Mouse (Mus musculus) intestine, embryonic 15.5 days (tissue): Measurements from ENCODE around the gene Itgb2. TPM values are rescaled to one million over a fixed set of nuclear protein-coding genes. Genes with fewer than 3 reads are reported as not detected.

Source experiments
- ATAC-seq: fragments of 200-750 bp; cut with Nextera tagmentation; 2 replicates; pipeline ENCODE4 v1.8.0; 2017; ENCODE audit warnings: moderate TSS enrichment, moderate library complexity
- H3K27ac ChIP-seq: fragments of 300-500 bp; sonication (generic); 2 replicates; pipeline ENCODE4 v1.5.1; 2015; ENCODE audit warnings: mild to moderate bottlenecking, inconsistent platforms
- H3K27me3 ChIP-seq: fragments of 300-500 bp; sonication (generic); replicated peaks from 2 replicates; pipeline ENCODE4 v1.6.1; 2015; ENCODE audit warnings: inconsistent platforms
- H3K36me3 ChIP-seq: fragments of 300-500 bp; sonication (generic); 2 replicates; pipeline ENCODE4 v1.6.1; 2015; ENCODE audit warnings: inconsistent platforms
- H3K4me1 ChIP-seq: fragments of 300-500 bp; sonication (generic); replicated peaks from 2 replicates; pipeline ENCODE4 v1.6.1; 2015; ENCODE audit warnings: inconsistent platforms
- H3K4me2 ChIP-seq: fragments of 300-500 bp; sonication (generic); replicated peaks from 2 replicates; pipeline ENCODE4 v1.6.1; 2015; ENCODE audit warnings: mild to moderate bottlenecking, inconsistent platforms
- H3K4me3 ChIP-seq: fragments of 300-500 bp; sonication (generic); replicated peaks from 2 replicates; pipeline ENCODE4 v1.5.1; 2015; ENCODE audit warnings: inconsistent platforms
- H3K9ac ChIP-seq: fragments of 300-500 bp; sonication (generic); 2 replicates; pipeline ENCODE4 v1.6.1; 2015; ENCODE audit warnings: inconsistent platforms
- H3K9me3 ChIP-seq: fragments of 300-500 bp; sonication (generic); 2 replicates; pipeline ENCODE4 v1.6.1; 2016; ENCODE audit warnings: inconsistent platforms
- WGBS: fragments of 180-500 bp; shearing (Covaris S2); methylation state at CpG from one replicate; pipeline ENCODE4 v1.1.7; 2015; 5-methylcytosine and 5-hydroxymethylcytosine counted together
- polyA plus RNA-seq: library from polyadenylated mRNA; unstranded; fragments of >200 nt; fragmentation: Nextera tagmentation; extraction: Ambion mirVana; gene quantifications from 2 replicates; pipeline ENCODE4 v1.2.1, GENCODE M21; 2015

Gene Itgb2
- polyA plus RNA-seq, 1 experiment from 2014 or later, result 3.7 TPM

- Histone ChIP-seq H3K4me1 (peaks cover 11% of the 10 kb centered on the region; the same call in 1 of the 2 replicates), H3K9me3 (no peaks in the 10 kb centered on the region), H3K4me2 (no peak overlapping the region), H3K4me3 (no peak overlapping the region), H3K27me3 (no peaks in the 10 kb centered on the region), H3K27ac (no peak overlapping the region), H3K36me3 (no peaks in the 10 kb centered on the region), H3K9ac (no peak overlapping the region)
- 82% methylated on average over 5 of the region's 5 CpGs for WGBS
- no peak for ATAC-seq
These were observed 9.6 kb upstream of the Itgb2 start for GRCm38 (mm10) chr10:77520497-77520896.

GRCm38 (mm10) chr10:77522021-77522731 lies 7.9 kb upstream of the Itgb2 start:
- Histone ChIP-seq H3K36me3 (no peaks in the 10 kb centered on the region), H3K9me3 (no peaks in the 10 kb centered on the region), H3K27ac (no peak overlapping the region), H3K4me1 (0 out of 2 replicates have a peak, but pooled peaks cover 2% of the 10 kb centered on the region), H3K4me3 (peak overlapping the region; percentile 17; the same call in 1 of the 2 replicates), H3K4me2 (peak overlapping the region; percentile 53), H3K27me3 (no peaks in the 10 kb centered on the region), H3K9ac (peak overlapping the region; percentile 24; the same call in 1 of the 2 replicates)
- 15% methylated on average over 18 of the region's 18 CpGs for WGBS
- 0 out of 2 replicates have a peak, but pooled peaks have one; percentile 34 for ATAC-seq

- peak overlapping the region; percentile 24; the same call in 1 of the 2 replicates for H3K9ac ChIP-seq
These were observed 7.3 kb upstream of the Itgb2 start for GRCm38 (mm10) chr10:77522746-77523145.

GRCm38 (mm10) chr10:77523321-77523720 lies 6.7 kb upstream of the Itgb2 start:
- no peak overlapping the region for H3K4me3 ChIP-seq
- no peak for ATAC-seq
- no peaks in the 10 kb centered on the region for H3K36me3 ChIP-seq
- H3K27ac ChIP-seq, result no peak overlapping the region
- no peak overlapping the region for H3K9ac ChIP-seq
- H3K27me3 ChIP-seq, result no peaks in the 10 kb centered on the region
- 69% methylated on average over 7 of the region's 7 CpGs for whole genome bisulfite sequencing
- H3K4me1 ChIP-seq, result 0 out of 2 replicates have a peak, but pooled peaks cover 2% of the 10 kb centered on the region
- H3K4me2 ChIP-seq, result no peak overlapping the region
- no peaks in the 10 kb centered on the region for H3K9me3 ChIP-seq

More at GRCm38 (mm10) chr10:77522746-77523145, 7.3 kb upstream of the Itgb2 start:
- ATAC-seq, result no peak
- Histone ChIP-seq H3K9me3 (no peaks in the 10 kb centered on the region), H3K27ac (no peak overlapping the region), H3K27me3 (no peaks in the 10 kb centered on the region), H3K4me3 (peak overlapping the region; percentile 17; the same call in 1 of the 2 replicates), H3K36me3 (no peaks in the 10 kb centered on the region), H3K4me2 (peak overlapping the region; percentile 53), H3K4me1 (0 out of 2 replicates have a peak, but pooled peaks cover 2% of the 10 kb centered on the region)
- 54% methylated on average over 12 of the region's 12 CpGs for WGBS

GRCm38 (mm10) chr10:77526488-77526887 lies 3.6 kb upstream of the Itgb2 start:
- no peak for ATAC-seq
- WGBS, result 74% methylated on average over 2 of the region's 2 CpGs
- H3K4me2 ChIP-seq, result no peak overlapping the region
- no peak overlapping the region for H3K9ac ChIP-seq
- H3K4me1 ChIP-seq, result 0 out of 2 replicates have a peak, but pooled peaks cover 2% of the 10 kb centered on the region
- no peaks in the 10 kb centered on the region for H3K27me3 ChIP-seq
- H3K4me3 ChIP-seq, result no peak overlapping the region
- H3K36me3 ChIP-seq, result no peaks in the 10 kb centered on the region
- no peak overlapping the region for H3K27ac ChIP-seq
- no peaks in the 10 kb centered on the region for H3K9me3 ChIP-seq

GRCm38 (mm10) chr10:77528634-77529033 lies 1.4 kb upstream of the Itgb2 start:
- H3K4me3 ChIP-seq, result no peak overlapping the region
- H3K36me3 ChIP-seq, result no peaks in the 10 kb centered on the region
- WGBS, result 81% methylated on average over 6 of the region's 6 CpGs
- H3K4me1 ChIP-seq, result no peaks in the 10 kb centered on the region
- H3K4me2 ChIP-seq, result no peak overlapping the region
- no peak overlapping the region for H3K27ac ChIP-seq
- H3K9ac ChIP-seq, result no peak overlapping the region
- no peaks in the 10 kb centered on the region for H3K9me3 ChIP-seq
- peak; percentile 61; the same call in 1 of the 2 replicates for ATAC-seq
- no peaks in the 10 kb centered on the region for H3K27me3 ChIP-seq

GRCm38 (mm10) chr10:77531026-77532019 lies 1.3 kb downstream of the Itgb2 start:
- Histone ChIP-seq H3K4me3 (no peak overlapping the region), H3K9ac (no peak overlapping the region), H3K27me3 (no peaks in the 10 kb centered on the region), H3K9me3 (no peaks in the 10 kb centered on the region), H3K36me3 (no peaks in the 10 kb centered on the region), H3K27ac (no peak overlapping the region), H3K4me1 (no peaks in the 10 kb centered on the region), H3K4me2 (no peak overlapping the region)
- WGBS, result 75% methylated on average over 6 of the region's 6 CpGs
- ATAC-seq, result no peak

- no peak overlapping the region for H3K27ac ChIP-seq
- no peak overlapping the region for H3K4me2 ChIP-seq
- 63% methylated on average over 1 of the region's 1 CpGs for WGBS
- no peaks in the 10 kb centered on the region for H3K36me3 ChIP-seq
- no peaks in the 10 kb centered on the region for H3K4me1 ChIP-seq
- no peak overlapping the region for H3K4me3 ChIP-seq
- no peak overlapping the region for H3K9ac ChIP-seq
- H3K27me3 ChIP-seq, result no peaks in the 10 kb centered on the region
- no peak for ATAC-seq
- H3K9me3 ChIP-seq, result no peaks in the 10 kb centered on the region
These were observed 2.0 kb downstream of the Itgb2 start for GRCm38 (mm10) chr10:77532020-77532413.

GRCm38 (mm10) chr10:77536727-77537126 lies 6.7 kb downstream of the Itgb2 start:
- Histone ChIP-seq H3K4me1 (no peaks in the 10 kb centered on the region), H3K27me3 (no peaks in the 10 kb centered on the region), H3K27ac (no peak overlapping the region), H3K9ac (no peak overlapping the region), H3K9me3 (no peaks in the 10 kb centered on the region), H3K36me3 (no peaks in the 10 kb centered on the region), H3K4me2 (no peak overlapping the region), H3K4me3 (no peak overlapping the region)
- WGBS, result 67% methylated on average over 8 of the region's 8 CpGs
- ATAC-seq, result no peak

GRCm38 (mm10) chr10:77537215-77538209 lies 7.5 kb downstream of the Itgb2 start:
- H3K36me3 ChIP-seq, result no peaks in the 10 kb centered on the region
- no peak overlapping the region for H3K27ac ChIP-seq
- no peak overlapping the region for H3K4me3 ChIP-seq
- H3K9ac ChIP-seq, result no peak overlapping the region
- H3K4me2 ChIP-seq, result no peak overlapping the region
- no peak for ATAC-seq
- H3K27me3 ChIP-seq, result no peaks in the 10 kb centered on the region
- 78% methylated on average over 11 of the region's 11 CpGs for WGBS
- H3K4me1 ChIP-seq, result no peaks in the 10 kb centered on the region
- H3K9me3 ChIP-seq, result no peaks in the 10 kb centered on the region

- H3K4me3 ChIP-seq, result no peak overlapping the region
- no peaks in the 10 kb centered on the region for H3K36me3 ChIP-seq
- H3K27ac ChIP-seq, result no peak overlapping the region
- H3K27me3 ChIP-seq, result no peaks in the 10 kb centered on the region
- no peak for ATAC-seq
- 84% methylated on average over 7 of the region's 7 CpGs for WGBS
- no peak overlapping the region for H3K4me2 ChIP-seq
- no peak overlapping the region for H3K9ac ChIP-seq
- no peaks in the 10 kb centered on the region for H3K9me3 ChIP-seq
- no peaks in the 10 kb centered on the region for H3K4me1 ChIP-seq
These were observed 9.4 kb downstream of the Itgb2 start for GRCm38 (mm10) chr10:77539320-77539945.
